Mouse (Mus musculus) adrenal gland, adult (tissue): ENCODE data around the gene Fam81b.
A peak's percentile ranks its signal among the peaks of the same experiment; 100 is the strongest.

Experiments used
- DNase-seq, 2 experiments: peaks; one replicate each; pipeline ENCODE4 v3.0.0; 2022 to 2023; ENCODE audit warnings: low spot score in 1 of 2; ENCODE audit not compliant: inconsistent age in 2 of 2

Fam81b gene

DNA sequence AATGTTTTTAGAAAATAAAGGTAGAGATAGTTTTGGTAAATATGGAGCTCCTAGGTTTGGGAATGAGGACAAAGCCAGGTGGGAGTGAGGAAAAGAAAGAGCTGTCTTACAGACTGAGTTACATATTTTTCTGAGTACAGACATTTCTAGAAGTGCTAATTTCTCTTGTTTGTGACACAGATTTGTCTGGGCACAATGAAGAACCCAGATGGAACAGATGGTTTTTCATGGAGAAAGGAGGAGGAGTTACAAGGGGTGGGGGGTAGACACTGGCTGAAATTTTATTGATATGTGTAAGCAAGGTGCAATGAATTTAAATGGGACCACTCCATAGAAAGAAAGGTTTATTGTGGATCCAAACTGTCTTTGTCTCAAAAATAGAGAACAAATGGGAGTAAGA is 109.9 kb downstream of the Fam81b start:
- no peak for DNase-seq

DNA sequence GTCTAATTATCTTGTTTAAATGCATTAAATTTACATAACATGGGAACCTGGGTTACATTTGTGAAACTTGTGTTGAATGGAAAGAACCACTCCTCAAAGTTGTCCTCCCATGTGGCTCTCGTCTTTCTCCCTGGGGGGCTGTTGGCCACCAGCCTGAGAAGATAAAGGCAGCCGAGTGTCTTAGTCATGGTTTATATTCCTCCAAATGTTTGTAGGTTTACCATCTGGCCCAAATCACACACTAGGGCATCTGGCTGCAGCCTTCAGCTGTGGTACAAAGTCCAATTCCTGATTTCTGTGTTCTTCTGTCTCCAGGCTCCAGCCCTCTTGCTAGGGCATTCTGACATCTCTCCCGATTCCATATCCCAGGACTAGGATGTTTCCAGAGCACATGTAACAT is 114.6 kb downstream of the Fam81b start:
- no peak for DNase-seq

DNA sequence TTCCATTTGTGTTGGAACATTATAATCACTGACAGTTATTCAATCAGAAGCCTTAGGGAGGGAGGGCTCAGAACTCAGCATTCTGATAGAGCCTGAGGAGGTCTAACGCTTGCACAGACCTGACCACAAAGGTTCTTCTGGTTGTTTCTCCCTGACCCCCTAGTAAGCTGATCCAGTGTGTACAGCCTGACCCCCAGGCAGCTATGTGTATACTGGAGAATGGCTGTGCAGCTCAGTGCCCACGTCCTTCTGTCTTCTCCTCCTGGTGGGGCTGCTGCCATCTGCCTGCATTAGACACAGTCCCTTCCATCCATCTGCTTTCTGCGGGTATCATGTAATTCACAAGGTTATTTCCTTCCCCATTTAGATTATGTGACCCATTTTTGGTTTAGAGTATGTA is 115.7 kb downstream of the Fam81b start:
- no peak for DNase-seq

DNA sequence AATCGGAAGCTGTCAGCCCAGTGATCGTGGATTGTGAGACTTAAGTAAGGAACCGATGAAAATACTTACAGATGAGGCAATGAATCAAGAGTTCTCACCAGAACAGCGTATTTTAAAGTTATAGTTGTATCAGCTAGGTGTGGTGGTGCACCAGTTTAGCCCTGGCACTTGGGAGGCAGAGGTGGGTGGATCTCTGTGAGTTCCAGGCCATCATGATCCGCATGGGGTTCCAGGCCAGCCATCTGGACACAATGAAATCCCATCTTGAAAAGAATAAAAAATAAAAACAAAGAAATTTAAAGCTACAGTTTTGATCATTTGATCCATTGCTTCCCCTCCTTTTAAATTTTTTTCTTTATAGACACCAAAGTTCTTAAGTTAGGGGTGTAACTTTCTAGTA is 117.2 kb downstream of the Fam81b start:
- DNase-seq, result no peak

DNA sequence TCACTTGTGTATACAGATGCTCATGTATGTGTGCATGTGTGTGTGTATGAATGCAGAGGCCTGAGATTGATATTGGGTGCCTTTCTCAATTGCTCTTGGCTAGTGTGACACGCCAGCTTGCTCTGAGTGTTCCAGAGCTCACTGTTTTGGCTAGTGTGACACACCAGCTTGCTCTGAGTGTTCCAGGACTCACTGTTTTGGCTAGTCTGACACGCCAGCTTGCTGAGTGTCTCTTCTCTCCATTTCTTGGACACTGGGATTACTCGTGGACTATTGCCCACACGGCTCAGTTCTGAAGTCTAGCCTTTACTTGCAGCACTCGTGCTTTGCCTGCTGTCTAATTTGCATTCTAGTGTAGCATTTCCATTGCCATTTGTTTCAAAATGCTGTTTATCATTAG is 126.2 kb downstream of the Fam81b start:
- no peak for DNase-seq

DNA sequence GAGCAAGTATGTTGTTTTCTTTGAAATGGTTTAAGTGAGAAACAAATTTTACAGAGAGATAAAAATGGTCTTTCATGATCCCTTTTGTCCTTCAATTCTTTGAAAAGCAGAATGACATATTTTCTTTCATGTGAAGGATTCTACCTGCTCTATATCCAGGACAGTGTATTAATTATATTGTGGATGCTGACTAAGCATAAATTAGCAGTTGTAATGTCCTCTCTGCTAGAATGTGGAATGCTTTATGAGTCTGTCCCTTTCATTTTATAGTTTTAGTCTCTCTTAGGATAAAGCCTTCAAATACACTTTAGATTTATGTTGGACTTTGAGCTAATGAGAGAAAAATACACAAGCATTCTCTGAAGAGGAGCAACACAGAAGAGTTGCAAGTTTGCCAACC is 130.6 kb downstream of the Fam81b start:
- no peak for DNase-seq

DNA sequence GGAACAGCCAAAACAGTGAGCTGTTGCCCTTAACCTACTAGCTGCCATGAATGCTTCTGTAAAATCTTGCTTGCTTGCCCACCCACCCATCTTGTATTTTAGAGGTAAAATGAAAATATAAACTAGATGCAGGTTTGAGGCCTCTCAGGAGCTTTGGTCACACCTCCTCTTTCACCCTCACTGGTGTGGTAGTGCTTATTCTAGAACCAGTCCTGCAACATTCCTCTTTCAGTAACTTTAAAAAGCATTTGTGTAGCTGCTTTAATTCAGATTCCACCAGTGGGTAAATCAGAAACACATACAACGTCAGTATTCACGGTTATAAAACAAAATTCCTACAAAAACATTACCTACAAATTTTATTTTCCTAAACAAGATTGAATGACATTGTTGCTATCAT is 144.3 kb downstream of the Fam81b start:
- DNase-seq, result no peak

DNA sequence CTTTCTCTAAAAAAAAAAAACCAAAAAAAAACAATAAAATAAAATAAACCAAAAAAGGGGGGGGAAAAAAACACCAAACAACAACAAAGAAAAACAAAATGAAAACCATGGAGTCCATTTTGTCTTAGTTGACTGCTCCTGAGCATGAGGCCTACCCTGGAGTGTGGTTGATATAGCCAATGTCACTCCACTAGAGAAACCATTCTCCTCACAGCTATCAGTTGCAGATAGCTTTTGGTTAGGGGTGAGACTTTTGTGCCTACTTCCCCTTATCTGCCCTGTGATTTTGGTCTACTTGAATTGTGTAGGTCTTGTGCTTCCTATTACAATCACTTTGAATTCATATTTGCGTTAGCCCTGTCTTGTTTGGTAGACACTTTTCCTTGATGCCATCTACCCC is 147.4 kb downstream of the Fam81b start:
- DNase-seq, result no peak

DNA sequence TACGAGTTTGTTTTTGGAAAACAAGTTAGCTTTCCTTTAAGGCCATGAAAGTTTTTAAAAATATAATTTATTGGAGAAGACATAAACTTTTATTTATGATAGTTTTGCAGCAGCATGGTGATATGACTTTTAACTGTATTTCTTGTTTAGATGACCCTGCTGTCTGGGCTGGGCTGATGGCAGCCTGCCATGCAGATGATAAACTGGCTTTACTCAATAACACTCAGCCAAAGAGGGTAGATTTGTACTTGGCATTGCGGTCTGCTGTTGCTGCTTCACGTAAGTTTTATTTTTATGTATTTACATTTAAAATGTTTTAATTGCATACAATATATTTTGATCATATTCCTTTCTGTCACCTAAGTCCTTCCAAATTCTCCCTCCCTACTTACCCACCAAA is 147.8 kb downstream of the Fam81b start:
- DNase-seq, result peak; percentile 78 to 90
